Mouse (Mus musculus) myocyte (in vitro differentiated cells): Measurements from ENCODE around the gene Prr14l.

Source experiments
- CEBPB ChIP-seq: IDR thresholded peaks from 2 replicates; pipeline ENCODE4 v1.6.1; 2011; ENCODE audit warnings: mild to moderate bottlenecking, moderate library complexity; ENCODE audit not compliant: poor library complexity, insufficient read depth, severe bottlenecking
- E2F4 ChIP-seq: IDR thresholded peaks from one replicate; pipeline ENCODE4 v1.6.1; 2011; ENCODE audit warnings: mild to moderate bottlenecking, control low read depth, moderate library complexity; ENCODE audit not compliant: insufficient read depth
- MAX ChIP-seq: IDR thresholded peaks from one replicate; pipeline ENCODE4 v1.6.1; 2011; ENCODE audit warnings: low read depth, mild to moderate bottlenecking, control low read depth
- MYOD1 ChIP-seq, 3 experiments: IDR thresholded peaks; one replicate each; pipeline ENCODE4 v1.6.1; 2011; ENCODE audit warnings: control low read depth in 2 of 3, low read depth in 2 of 3, mild to moderate bottlenecking in 2 of 3, moderate library complexity in 1 of 3; ENCODE audit not compliant: insufficient read length in 2 of 3, control insufficient read depth in 1 of 3
- POLR2A ChIP-seq: IDR thresholded peaks from one replicate; pipeline ENCODE4 v1.6.1; 2011; ENCODE audit warnings: low read depth, mild to moderate bottlenecking, control low read depth, moderate library complexity; ENCODE audit not compliant: insufficient read length
- POLR2AphosphoS2 ChIP-seq: IDR thresholded peaks from one replicate; pipeline ENCODE4 v1.6.1; 2011; ENCODE audit warnings: low read depth, control low read depth; ENCODE audit not compliant: insufficient read length
- TCF12 ChIP-seq: IDR thresholded peaks from one replicate; pipeline ENCODE4 v1.6.1; 2011; ENCODE audit warnings: mild to moderate bottlenecking, control low read depth; ENCODE audit not compliant: poor library complexity, insufficient read depth, severe bottlenecking
- TCF3 ChIP-seq: IDR thresholded peaks from one replicate; pipeline ENCODE4 v1.6.1; 2011; ENCODE audit warnings: low read depth, control low read depth; ENCODE audit not compliant: insufficient read length
- USF1 ChIP-seq: IDR thresholded peaks from one replicate; pipeline ENCODE4 v1.6.1; 2011; ENCODE audit warnings: low read depth, mild to moderate bottlenecking, control low read depth, moderate library complexity

DNA sequence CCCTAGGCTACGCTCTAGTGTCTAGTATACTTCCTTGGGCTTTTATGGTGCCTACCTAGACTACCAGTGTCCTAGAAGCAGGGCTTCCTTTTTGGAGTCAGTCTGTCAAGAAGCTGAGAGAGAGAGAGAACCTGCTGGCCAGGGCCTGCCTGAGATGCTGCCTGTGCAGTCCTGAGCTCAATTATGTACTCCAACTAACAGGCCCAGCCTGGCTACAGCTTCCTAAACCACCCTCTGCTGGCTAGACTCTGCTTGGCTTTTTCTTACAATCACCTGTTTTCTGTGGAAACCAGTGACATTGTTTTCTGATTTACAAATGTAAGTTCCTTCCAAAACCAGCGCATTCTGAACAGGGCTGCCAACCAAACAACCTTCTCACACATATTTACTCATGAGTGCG lies 113.9 kb downstream of the Prr14l start:
- TF ChIP-seq E2F4 (no peak), POLR2A (no peak), MYOD1 (IDR thresholded peaks at IDR 0.05; ENCODE audit: control insufficient read depth in 1 of 3, insufficient read length in 2 of 3, low read depth in 2 of 3) (no peak), TCF12 (no peak), MAX (no peak), USF1 (no peak), TCF3 (no peak), CEBPB (no peak), POLR2AphosphoS2 (no peak)
